Mouse (Mus musculus) testis, adult 2 months (tissue): ENCODE measurements at regions not wholly inside any gene's neighbourhood (a gene's known extent, or its start where the extent isn't known, plus 50 kb on each side); places are given as distances from the start of the nearest gene placed in this dataset.

Source experiments
- CTCF ChIP-seq: fragments of 200-500 bp; IDR thresholded peaks from 2 replicates; pipeline ENCODE4 v1.5.1; 2012; ENCODE audit warnings: low read depth, mild to moderate bottlenecking, inconsistent platforms, low read length, moderate library complexity; ENCODE audit not compliant: control insufficient read depth, insufficient read depth, insufficient replicate concordance
- POLR2A ChIP-seq: fragments of 200-500 bp; IDR thresholded peaks from 2 replicates; pipeline ENCODE4 v1.6.1; 2012; ENCODE audit warnings: low read depth, mild to moderate bottlenecking, inconsistent platforms, low read length, moderate library complexity; ENCODE audit not compliant: control insufficient read depth

GRCm38 (mm10) chr13:30085005-30085404 is 51.3 kb upstream of the Mboat1 start:
- TF ChIP-seq CTCF (peak; percentile 91), POLR2A (no peak)
